Mouse (Mus musculus): ENCODE measurements around the gene Muc13.

The Muc13 gene

GRCm38 (mm10) chr16:33793846-33794791 lies at the start of gene Muc13:
Gene Muc13 (plus strand): TSS chr16:33794037.
- no peak for DNase-seq

GRCm38 (mm10) chr16:33744622-33745419 lies 49.0 kb upstream of the Muc13 start:
- peak; percentile 57 for DNase-seq

- DNase-seq, result no peak
Observed at GRCm38 (mm10) chr16:33745457-33745856, 48.4 kb upstream of the Muc13 start.

GRCm38 (mm10) chr16:33746074-33746676 lies 47.7 kb upstream of the Muc13 start:
- peak; percentile 69 for DNase-seq

- no peak for DNase-seq
Observed at GRCm38 (mm10) chr16:33747346-33747954, 46.4 kb upstream of the Muc13 start.

- no peak for DNase-seq
Observed at GRCm38 (mm10) chr16:33747994-33748393, 45.8 kb upstream of the Muc13 start.

GRCm38 (mm10) chr16:33751152-33751551 lies 42.7 kb upstream of the Muc13 start:
- DNase-seq, result no peak

GRCm38 (mm10) chr16:33751590-33751989 lies 42.2 kb upstream of the Muc13 start:
- no peak for DNase-seq

GRCm38 (mm10) chr16:33752904-33753578 lies 40.8 kb upstream of the Muc13 start:
- no peak for DNase-seq

GRCm38 (mm10) chr16:33755293-33755692 lies 38.5 kb upstream of the Muc13 start:
- DNase-seq, result no peak

GRCm38 (mm10) chr16:33755961-33756360 lies 37.9 kb upstream of the Muc13 start:
- no peak for DNase-seq

- peak; percentile 57 for DNase-seq
Observed at GRCm38 (mm10) chr16:33756396-33756795, 37.4 kb upstream of the Muc13 start.

- DNase-seq, result no peak
Observed at GRCm38 (mm10) chr16:33759207-33759606, 34.6 kb upstream of the Muc13 start.

GRCm38 (mm10) chr16:33760542-33760941 lies 33.3 kb upstream of the Muc13 start:
- no peak for DNase-seq

- no peak for DNase-seq
Observed at GRCm38 (mm10) chr16:33760996-33761395, 32.8 kb upstream of the Muc13 start.

- DNase-seq, result no peak
Observed at GRCm38 (mm10) chr16:33764501-33765193, 29.2 kb upstream of the Muc13 start.

GRCm38 (mm10) chr16:33765477-33765876 lies 28.4 kb upstream of the Muc13 start:
- no peak for DNase-seq

GRCm38 (mm10) chr16:33766309-33766708 lies 27.5 kb upstream of the Muc13 start:
- no peak for DNase-seq

GRCm38 (mm10) chr16:33766757-33767156 lies 27.1 kb upstream of the Muc13 start:
- DNase-seq, result no peak

GRCm38 (mm10) chr16:33768491-33769278 lies 25.2 kb upstream of the Muc13 start:
- DNase-seq, result no peak

GRCm38 (mm10) chr16:33769848-33770247 lies 24.0 kb upstream of the Muc13 start:
- no peak for DNase-seq
